23 mouse cellular contexts compared by ENCODE assay signal in genomic region chr11:97372159-97372864, GRCm38 (mm10). TPM values are rescaled to one million over a fixed set of nuclear protein-coding genes. Genes with fewer than 3 reads are reported as not detected.
DNase-seq lines count a peak whose midpoint lies in the region; ATAC-seq lines count a peak whose summit lies in the region.
"Had no signal": no experiment of that assay in that cellular context is flagged by ENCODE, and none has a peak within 500 bp of the region (broad histone marks: within the 10 kb centered on the region; RNA-seq: fewer than 3 reads in every experiment).

No protein-coding gene starts in this region.

- H3K4me2 ChIP-seq in heart, embryonic 16.5 days (ENCODE audit: low read depth, low read length), result no peak overlapping the region
- H3K4me2 ChIP-seq: hindbrain, embryonic 14.5 days; limb, embryonic 12.5 days; midbrain, embryonic 13.5 days; neural tube, embryonic 15.5 days had no signal

- DNase-seq in heart, adult 9 months (ENCODE audit: low spot score in 2 of 2), result no peak
- peak; percentile 79 for DNase-seq in brain, adult 2 months (ENCODE audit: low read depth, low spot score)
- DNase-seq in cerebellum, adult 9-10 months, result peak; percentile 72
- DNase-seq in fat pad, adult 2 months (ENCODE audit: extremely low read depth, low read depth, low spot score), result peak; percentile 88
- DNase-seq in MN1 (ENCODE audit: low spot score), result no peak
- DNase-seq in spleen, adult 18-20 months, result no peak
- no peak for DNase-seq in urinary bladder, adult 2 months (ENCODE audit: low spot score)
- DNase-seq: adrenal gland, postnatal 10 days; B cell, adult 2 months; forebrain, postnatal 0 days; heart, postnatal 14 days; liver, postnatal 0 days; right cerebral cortex, postnatal 25 days had no signal

- ATAC-seq in heart, embryonic 16.5 days (replicated peaks; ENCODE audit: extremely low read depth, insufficient read depth, low FRiP score), result no peak
- ATAC-seq: forebrain, postnatal 0 days; intestine, embryonic 16.5 days; liver, postnatal 0 days; midbrain, embryonic 13.5 days had no signal

- WGBS in heart, embryonic 16.5 days, result 69% methylated on average over 6 of the region's 6 CpGs

- no peak overlapping the region for H3K4me3 ChIP-seq in heart, embryonic 16.5 days (ENCODE audit: low read length)
- H3K4me3 ChIP-seq: erythroblast, embryonic 14.5 days; heart, embryonic 10.5 days; left cerebral cortex, adult 2 months; limb, embryonic 12.5 days; midbrain, embryonic 13.5 days; neural tube, embryonic 15.5 days had no signal

- no peak overlapping the region for H3K9ac ChIP-seq in heart, embryonic 16.5 days (ENCODE audit: low read length)
- H3K9ac ChIP-seq: forebrain, postnatal 0 days; hindbrain, embryonic 14.5 days; limb, embryonic 12.5 days; liver, postnatal 0 days; midbrain, embryonic 13.5 days; neural tube, embryonic 15.5 days had no signal

- 0 out of 2 replicates have a peak overlapping the region, but pooled peaks have one; percentile 18 for H3K27ac ChIP-seq in heart, embryonic 16.5 days (ENCODE audit: low read length)
- H3K27ac ChIP-seq: heart, embryonic 10.5 days; hindbrain, embryonic 14.5 days; kidney, postnatal 0 days; left cerebral cortex, adult 2 months; midbrain, embryonic 13.5 days; neural tube, embryonic 15.5 days had no signal

- peaks cover 26% of the 10 kb centered on the region for H3K4me1 ChIP-seq in heart, embryonic 16.5 days (ENCODE audit: control insufficient read depth, insufficient read depth, low read length)
- H3K4me1 ChIP-seq: limb, embryonic 12.5 days had no signal

- H3K36me3 ChIP-seq in heart, embryonic 16.5 days (ENCODE audit: control insufficient read depth, insufficient read depth), result peaks cover 11% of the 10 kb centered on the region

- no peaks in the 10 kb centered on the region for H3K27me3 ChIP-seq in heart, embryonic 16.5 days (ENCODE audit: control insufficient read depth, insufficient read depth, low read length)
- H3K27me3 ChIP-seq: limb, embryonic 12.5 days; midbrain, embryonic 13.5 days; neural tube, embryonic 15.5 days had no signal

- no peaks in the 10 kb centered on the region for H3K9me3 ChIP-seq in heart, embryonic 16.5 days (replicated peaks; ENCODE audit: control insufficient read depth, low read length)
- H3K9me3 ChIP-seq: heart, embryonic 10.5 days; limb, embryonic 12.5 days; midbrain, embryonic 13.5 days; neural tube, embryonic 15.5 days had no signal

RNA-seq across cellular contexts. Expression of gene Socs7, which starts 10.0 kb away (rescaled TPM):
- 3.1 and 3.2 TPM in 2 replicates for polyA plus RNA-seq in heart, embryonic 16.5 days (2015; fragmentation: Nextera tagmentation; extraction: Ambion mirVana)
- 9.1 and 9.7 TPM in 2 replicates for polyA plus RNA-seq in urinary bladder, adult 2 months (2012; rRNA removed)

RNA-seq across cellular contexts. Expression of gene Gpr179, which starts 20.4 kb away (rescaled TPM):
- polyA plus RNA-seq in heart, embryonic 16.5 days (2015; fragmentation: Nextera tagmentation; extraction: Ambion mirVana), result 0.09 and 0.12 TPM in 2 replicates
- 0.11 and 0.25 TPM in 2 replicates for polyA plus RNA-seq in urinary bladder, adult 2 months (2012; rRNA removed)
- polyA plus RNA-seq: erythroblast, embryonic 14.5 days; liver, postnatal 0 days had no signal

RNA-seq across cellular contexts. Expression of gene Arhgap23, which starts 43.0 kb away (rescaled TPM):
- 5.5 and 6.1 TPM in 2 replicates for polyA plus RNA-seq in heart, embryonic 16.5 days (2015; fragmentation: Nextera tagmentation; extraction: Ambion mirVana)
- polyA plus RNA-seq in urinary bladder, adult 2 months (2012; rRNA removed), result 26.0 and 33.0 TPM in 2 replicates

RNA-seq across cellular contexts. Expression of gene Mrpl45, which starts 56.8 kb away (rescaled TPM):
- polyA plus RNA-seq in heart, embryonic 16.5 days (2015; fragmentation: Nextera tagmentation; extraction: Ambion mirVana), result 58.1 and 59.8 TPM in 2 replicates
- 20.2 and 22.0 TPM in 2 replicates for polyA plus RNA-seq in urinary bladder, adult 2 months (2012; rRNA removed)

Comparison
In these comparisons a context has a peak if more than half of its experiments do, and no peak if none do; other contexts are left out.
1. DNase-seq: peak in brain, adult 2 months (single experiment), cerebellum, adult 9-10 months (single experiment) and fat pad, adult 2 months (single experiment); none in heart, adult 9 months (0 of 2), MN1 (single experiment), spleen, adult 18-20 months (0 of 2) and urinary bladder, adult 2 months (single experiment).